Mouse (Mus musculus) G1E (cell line): ENCODE results near the gene Enpep. TPM values are rescaled to one million over a fixed set of nuclear protein-coding genes. Genes with fewer than 3 reads are reported as not detected.

Experiments used
- ATAC-seq: 2 replicates; pipeline ENCODE4 v1.8.0; 2016; ENCODE audit warnings: mild to moderate bottlenecking; ENCODE audit not compliant: insufficient number of reproducible peaks, poor library complexity, low FRiP score, severe bottlenecking; ENCODE audit errors: extremely low read depth
- DNase-seq: peaks from one replicate; pipeline ENCODE4 v3.0.0; 2012; ENCODE audit warnings: low spot score
- H3K27me3 ChIP-seq: 2 replicates; pipeline ENCODE4 v1.6.1; 2012; ENCODE audit warnings: mild to moderate bottlenecking, low read length, inconsistent platforms; ENCODE audit not compliant: insufficient read depth
- H3K36me3 ChIP-seq: replicated peaks from 2 replicates; pipeline ENCODE3; 2012; ENCODE audit warnings: mild to moderate bottlenecking, inconsistent platforms
- H3K4me1 ChIP-seq: 2 replicates; pipeline ENCODE4 v1.6.1; 2012; ENCODE audit warnings: low read depth, low read length, inconsistent platforms, mixed read lengths; ENCODE audit not compliant: insufficient read depth
- H3K4me3 ChIP-seq: 2 replicates; pipeline ENCODE4 v1.5.1; 2012; ENCODE audit warnings: low read depth, mild to moderate bottlenecking, inconsistent platforms, low read length, moderate library complexity, mixed read lengths
- H3K9me3 ChIP-seq: replicated peaks from 2 replicates; pipeline ENCODE4 v1.6.1; 2012; ENCODE audit warnings: inconsistent platforms
- CTCF ChIP-seq: IDR thresholded peaks from 2 replicates; pipeline ENCODE4 v1.5.1; 2012; ENCODE audit warnings: low read depth, low read length, inconsistent platforms, mixed read lengths
- GATA1 ChIP-seq: IDR thresholded peaks from 2 replicates; pipeline ENCODE4 v1.6.1; 2012; ENCODE audit warnings: borderline replicate concordance, low read length, inconsistent platforms, mixed read lengths
- GATA2 ChIP-seq: IDR thresholded peaks from 2 replicates; pipeline ENCODE4 v1.6.1; 2012; ENCODE audit warnings: low read depth, low read length, inconsistent platforms, borderline replicate concordance
- POLR2AphosphoS5 ChIP-seq: IDR thresholded peaks from 2 replicates; pipeline ENCODE4 v1.6.1; 2012; ENCODE audit warnings: low read depth, low read length, inconsistent platforms; ENCODE audit not compliant: insufficient replicate concordance
- TAL1 ChIP-seq: conservative IDR thresholded peaks from 2 replicates; pipeline ENCODE4 v1.6.1; 2012; ENCODE audit warnings: low read depth, low read length, inconsistent platforms, mixed read lengths
- polyA plus RNA-seq: library from polyadenylated mRNA; stranded (reverse); fragments of >175 nt; gene quantifications from 2 replicates; pipeline ENCODE4 v1.2.3, GENCODE M21; 2012
- total RNA-seq, 2 experiments: library from RNA; stranded (forward) in 1 of 2; stranded (reverse) in 1 of 2; fragments of 200-1000 nt in 1 of 2; fragments of >200 nt in 1 of 2; fragmentation: Nextera tagmentation in 1 of 2; gene quantifications; 2 replicates each; pipeline ENCODE4 v1.2.3; 2014 to 2017

The Enpep gene
- total RNA-seq (2014; fragmentation: Nextera tagmentation), result not detected in 2 replicates
- total RNA-seq (2017), result 0.16 TPM in 1 of 2 replicates, not detected in the other
- not detected in 2 replicates for polyA plus RNA-seq

DNA sequence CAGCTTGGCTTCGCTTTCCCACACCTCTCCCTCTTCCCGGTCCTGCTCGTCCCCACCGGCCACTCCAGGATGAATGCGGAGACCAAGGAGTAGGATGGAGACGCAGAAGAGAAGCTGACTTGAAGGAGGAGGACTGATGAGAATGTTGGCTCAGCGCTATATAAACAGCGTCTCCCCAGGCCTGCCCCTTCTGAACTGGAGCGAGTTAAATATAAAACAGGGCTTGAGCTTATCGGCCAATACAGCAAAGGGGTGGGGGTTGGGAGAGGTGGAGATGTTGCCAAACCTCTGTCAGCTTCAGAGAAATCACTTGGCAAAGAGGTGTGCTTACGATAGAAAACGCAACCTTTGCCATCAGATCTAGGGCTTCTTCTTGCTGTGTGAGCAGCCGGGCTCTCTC, at the start of gene Enpep:
TSS of gene Enpep (minus strand) at position 135 of the 400 bp plus-strand sequence.
- ATAC-seq, result no peak

DNA sequence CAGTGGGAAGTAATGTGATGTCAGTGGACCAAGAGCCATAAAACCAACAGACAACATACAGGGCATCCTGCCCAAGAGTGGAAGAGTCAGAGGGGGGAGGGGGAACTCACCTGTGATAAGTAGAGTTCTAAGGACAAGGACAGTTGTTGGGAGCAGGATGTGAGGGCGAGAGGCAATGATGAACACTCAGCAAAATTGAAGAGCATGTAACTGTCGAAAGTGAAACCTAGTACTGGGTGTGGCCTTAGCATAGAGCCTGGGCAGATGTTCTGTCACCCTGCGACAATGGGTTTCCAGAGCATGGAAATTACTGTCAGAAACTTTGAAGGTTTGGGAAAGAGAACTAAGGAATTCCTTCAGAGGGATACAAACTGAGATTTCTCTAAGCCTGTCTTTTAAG, 46.6 kb upstream of the Enpep start:
- no peak for TF ChIP-seq POLR2AphosphoS5
- no peak for TF ChIP-seq CTCF
- no peak for TF ChIP-seq GATA1
- no peak for TF ChIP-seq GATA2
- no peak for TF ChIP-seq TAL1
- no peaks in the 10 kb centered on the region for H3K4me1 ChIP-seq
- H3K9me3 ChIP-seq, result peaks cover 9% of the 10 kb centered on the region
- DNase-seq, result no peak
- no peaks in the 10 kb centered on the region for H3K36me3 ChIP-seq
- no peak overlapping the region for H3K4me3 ChIP-seq
- no peak for ATAC-seq
- no peaks in the 10 kb centered on the region for H3K27me3 ChIP-seq

More for the DNA sequence above, at the start of gene Enpep:
- no peak for TF ChIP-seq CTCF
- no peak for TF ChIP-seq GATA1
- no peak for TF ChIP-seq TAL1
- no peak for TF ChIP-seq POLR2AphosphoS5
- no peaks in the 10 kb centered on the region for H3K4me1 ChIP-seq
- H3K27me3 ChIP-seq, result no peaks in the 10 kb centered on the region
- H3K36me3 ChIP-seq, result no peaks in the 10 kb centered on the region
- H3K9me3 ChIP-seq, result peaks cover 28% of the 10 kb centered on the region
- no peak within 1 kb of the TSS for H3K4me3 ChIP-seq
- DNase-seq, result no peak

DNA sequence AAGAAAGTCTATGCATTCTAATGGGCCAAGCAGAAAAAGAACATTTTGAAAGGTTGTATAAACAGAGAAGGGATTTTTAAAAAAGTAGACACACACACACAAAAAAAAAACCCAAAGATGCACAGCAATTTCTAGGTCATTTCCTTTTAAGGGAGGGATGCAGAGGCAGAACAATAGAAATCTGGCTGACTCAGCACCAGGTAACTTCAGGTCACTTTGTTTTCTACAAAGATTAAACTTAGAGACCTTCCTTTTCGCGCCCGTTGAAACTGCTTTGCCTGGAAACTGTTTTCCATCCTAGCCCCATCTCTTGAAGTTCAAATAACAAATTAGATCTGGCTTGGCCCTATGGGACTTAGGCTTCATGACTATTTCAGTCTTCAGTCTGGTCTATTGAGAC, 42.6 kb upstream of the Enpep start:
- H3K4me3 ChIP-seq, result no peak overlapping the region
- ATAC-seq (no peak), DNase-seq (no peak)

DNA sequence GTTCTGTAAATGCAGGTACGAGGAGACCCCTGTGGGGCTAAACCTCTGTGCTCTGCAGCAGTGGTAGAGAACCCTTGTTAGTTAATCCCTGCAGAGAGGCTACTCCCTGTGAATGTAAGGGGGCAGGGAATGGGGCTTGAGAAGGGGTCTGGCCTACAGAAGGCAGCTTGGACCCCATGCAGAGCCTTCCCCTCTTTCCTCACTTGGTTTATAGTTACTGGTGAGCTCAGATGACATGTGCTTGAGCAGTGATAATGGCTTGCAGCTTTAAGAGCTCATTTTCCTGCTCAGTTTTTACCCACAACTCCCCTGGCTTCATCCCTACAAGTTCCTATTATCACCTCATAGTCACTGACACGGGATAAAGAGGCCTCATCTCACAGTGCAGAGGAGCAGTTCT, 40.6 kb upstream of the Enpep start:
- DNase-seq (no peak), ATAC-seq (no peak)
- no peak for TF ChIP-seq GATA2
- TF ChIP-seq GATA1, result no peak
- Histone ChIP-seq H3K4me1 (no peaks in the 10 kb centered on the region), H3K4me3 (no peak overlapping the region), H3K36me3 (no peaks in the 10 kb centered on the region), H3K9me3 (peaks cover 23% of the 10 kb centered on the region), H3K27me3 (no peaks in the 10 kb centered on the region)

More for the DNA sequence above, 42.6 kb upstream of the Enpep start:
- peaks cover 9% of the 10 kb centered on the region; the same call in 1 of the 2 replicates for H3K9me3 ChIP-seq
- H3K27me3 ChIP-seq, result no peaks in the 10 kb centered on the region
- no peak for TF ChIP-seq POLR2AphosphoS5
- TF ChIP-seq GATA1, result no peak
- no peak for TF ChIP-seq TAL1
- TF ChIP-seq GATA2, result no peak
- TF ChIP-seq CTCF, result no peak
- no peaks in the 10 kb centered on the region for H3K36me3 ChIP-seq
- H3K4me1 ChIP-seq, result no peaks in the 10 kb centered on the region

DNA sequence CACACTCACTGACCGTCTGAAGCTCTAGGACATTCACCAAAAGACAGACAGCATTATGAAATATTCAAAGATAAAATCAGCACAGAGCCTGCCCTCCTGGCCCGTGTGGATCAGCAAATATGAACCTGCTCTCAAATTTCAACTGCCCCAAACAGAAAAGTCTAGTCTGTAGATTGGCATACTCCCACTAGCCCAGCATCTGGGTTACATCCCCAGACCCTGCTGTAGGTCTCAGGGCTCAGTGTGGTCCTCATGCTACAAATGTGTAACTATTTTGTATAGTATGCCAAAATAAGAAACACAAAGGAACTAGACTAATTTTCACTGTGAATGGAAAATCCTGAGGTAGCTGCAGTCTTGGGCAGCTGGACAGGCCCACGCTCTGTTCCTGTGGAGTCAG, 37.0 kb upstream of the Enpep start:
- no peaks in the 10 kb centered on the region for H3K27me3 ChIP-seq

DNA sequence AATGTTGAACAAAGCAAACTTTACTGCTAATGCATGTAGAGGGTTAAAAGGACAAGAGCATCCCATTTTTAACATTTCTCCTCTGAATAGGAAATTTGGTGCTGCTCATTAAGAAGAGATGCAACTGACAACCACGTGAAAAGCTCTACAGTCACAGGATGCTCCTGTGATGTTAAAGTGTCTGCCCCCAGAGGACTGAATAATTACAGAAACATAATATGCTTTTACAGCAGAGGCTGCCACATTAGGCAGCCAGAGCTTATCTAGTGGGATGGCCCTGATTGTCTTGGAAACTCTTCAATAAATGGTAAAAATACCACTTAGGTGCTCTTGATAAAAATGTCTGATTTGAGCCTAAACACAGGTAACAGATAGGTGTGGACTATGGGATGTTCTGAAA, 33.4 kb upstream of the Enpep start:
- no peak for ATAC-seq
- Histone ChIP-seq H3K27me3 (no peaks in the 10 kb centered on the region), H3K36me3 (no peaks in the 10 kb centered on the region), H3K9me3 (peaks cover 36% of the 10 kb centered on the region), H3K4me1 (no peaks in the 10 kb centered on the region), H3K4me3 (no peak overlapping the region)
- TF ChIP-seq GATA2, result no peak
- no peak for TF ChIP-seq CTCF
- no peak for TF ChIP-seq TAL1
- TF ChIP-seq POLR2AphosphoS5, result no peak
- TF ChIP-seq GATA1, result no peak
- no peak for DNase-seq

More for the DNA sequence above, 37.0 kb upstream of the Enpep start:
- peaks cover 33% of the 10 kb centered on the region for H3K9me3 ChIP-seq
- DNase-seq (no peak), ATAC-seq (no peak)
- no peak for TF ChIP-seq GATA1
- no peak for TF ChIP-seq GATA2
- TF ChIP-seq TAL1, result no peak
- no peak for TF ChIP-seq CTCF
- TF ChIP-seq POLR2AphosphoS5, result no peak
- no peak overlapping the region for H3K4me3 ChIP-seq
- no peaks in the 10 kb centered on the region for H3K36me3 ChIP-seq
- H3K4me1 ChIP-seq, result no peaks in the 10 kb centered on the region

DNA sequence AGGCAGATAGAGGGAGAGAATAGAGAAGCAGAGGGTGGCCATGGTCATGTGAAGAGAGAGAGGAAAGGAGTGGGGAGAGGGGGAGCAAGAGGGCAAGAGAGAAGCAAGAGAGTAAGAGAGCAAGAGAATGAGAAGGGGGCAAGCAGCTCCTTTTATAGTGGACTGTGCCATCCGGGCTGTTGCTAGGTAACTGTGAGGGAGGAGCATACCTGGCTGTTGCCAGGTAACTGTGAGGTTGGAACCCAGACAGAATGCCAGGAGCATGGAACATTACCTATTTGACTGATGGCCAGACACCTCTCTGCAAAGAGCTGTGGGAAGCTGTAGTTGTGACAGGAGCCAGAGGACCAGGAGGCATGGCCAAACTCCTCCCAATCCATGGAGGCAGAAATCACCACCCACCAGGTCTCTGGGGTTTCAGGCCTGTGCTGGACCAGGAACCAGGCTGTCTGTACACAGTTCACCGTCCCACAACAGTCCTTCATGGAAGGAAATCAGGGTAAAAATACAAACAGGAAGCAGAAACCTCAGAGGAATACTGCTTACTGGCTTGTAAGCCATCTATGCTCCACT, 32.4 kb upstream of the Enpep start:
- Histone ChIP-seq H3K9me3 (peaks cover 33% of the 10 kb centered on the region), H3K27me3 (no peaks in the 10 kb centered on the region), H3K4me3 (no peak overlapping the region), H3K36me3 (no peaks in the 10 kb centered on the region), H3K4me1 (no peaks in the 10 kb centered on the region)
- ATAC-seq (no peak), DNase-seq (no peak)
- TF ChIP-seq GATA2 (no peak), CTCF (no peak), GATA1 (no peak), POLR2AphosphoS5 (no peak)
